ENCODE assay signal across 15 mouse cellular contexts in the genomic region with DNA sequence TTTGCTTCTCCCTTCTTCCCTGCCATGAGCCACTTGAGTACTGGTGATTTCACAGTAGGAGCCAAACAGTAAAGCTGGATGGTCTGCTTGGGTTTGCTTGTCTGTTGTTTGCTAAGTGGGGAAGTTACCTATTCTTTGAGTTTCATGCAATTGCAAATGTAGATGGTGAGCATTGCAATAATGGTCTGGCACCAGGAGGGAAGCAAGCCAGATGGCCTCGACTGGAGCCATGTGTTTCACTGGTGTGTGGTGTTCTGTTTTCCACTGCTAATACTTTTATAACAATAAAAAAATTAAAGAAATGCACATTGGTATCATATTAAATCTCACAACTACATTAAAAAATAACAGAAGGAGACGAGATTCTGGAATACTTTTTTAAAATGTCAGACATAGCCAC.
"Had no signal": no experiment of that assay in that cellular context is flagged by ENCODE, and none has a peak within 500 bp of the region (broad histone marks: within the 10 kb centered on the region; RNA-seq: fewer than 3 reads in every experiment).

No protein-coding gene starts in this region.

- ATAC-seq: intestine, embryonic 16.5 days; liver, embryonic 12.5 days; midbrain, embryonic 15.5 days had no signal

- DNase-seq: kidney, adult 18-20 months; kidney, adult 9 months; kidney, postnatal 14 days; kidney, postnatal 4 days; liver; lung, adult 2 months; lung, postnatal 14 days; lung, postnatal 4 days; right cerebral cortex, adult 18-20 months; right cerebral cortex, postnatal 14 days; right cerebral cortex, postnatal 4 days; thymus, postnatal 25 days had no signal
